Mouse (Mus musculus) embryonic fibroblast, embryonic 13.5 days (primary cell): Measurements from ENCODE around the gene Kcnq1.

Source experiments
- CTCF ChIP-seq: IDR thresholded peaks from 2 replicates; pipeline ENCODE4 v1.5.1; 2011; ENCODE audit warnings: mild to moderate bottlenecking, control low read depth, low read length, moderate library complexity, borderline replicate concordance; ENCODE audit not compliant: insufficient read depth
- POLR2A ChIP-seq: IDR thresholded peaks from 2 replicates; pipeline ENCODE4 v1.6.1; 2011; ENCODE audit warnings: low read depth, mild to moderate bottlenecking, control low read depth, low read length, moderate library complexity

GRCm38 (mm10) chr7:143155257-143155656, 49.1 kb downstream of the Kcnq1 start:
- no peak for TF ChIP-seq POLR2A
- TF ChIP-seq CTCF, result no peak
